Mouse (Mus musculus) heart, postnatal 0 days (tissue): ENCODE measurements at regions not wholly inside any gene's neighbourhood (a gene's known extent, or its start where the extent isn't known, plus 50 kb on each side); places are given as distances from the start of the nearest gene placed in this dataset.

Source experiments
- CTCF ChIP-seq: IDR thresholded peaks from 2 replicates; pipeline ENCODE4 v1.5.1; 2016; ENCODE audit warnings: antibody characterized with exemption, control low read depth, low read depth
- EP300 ChIP-seq: IDR thresholded peaks from 2 replicates; pipeline ENCODE4 v1.6.1; 2016; ENCODE audit warnings: antibody characterized with exemption, low read depth

DNA sequence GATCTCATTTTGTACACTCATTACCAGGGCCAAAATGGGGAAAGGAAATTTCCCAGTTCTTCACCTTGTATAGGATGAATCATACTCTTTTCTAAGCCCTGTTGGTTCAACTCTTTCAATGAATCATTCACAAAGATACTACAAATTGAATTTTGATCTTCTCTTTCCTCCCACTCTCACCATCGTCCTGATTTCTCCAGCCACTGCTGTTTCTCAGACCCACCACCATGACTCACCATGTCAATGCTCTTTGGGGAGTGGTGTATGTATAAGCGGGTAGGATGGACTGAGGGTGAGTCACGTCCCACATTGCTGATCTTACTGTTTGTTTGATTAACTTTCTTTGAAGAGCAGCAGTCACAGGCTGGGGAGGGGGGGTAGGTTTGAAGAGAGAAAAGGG is 412.3 kb upstream of the Gm10131 start:
- TF ChIP-seq CTCF (no peak), EP300 (no peak)
